Mouse (Mus musculus) hindbrain, embryonic 16.5 days (tissue): Measurements from ENCODE around the gene Ptch1. TPM values are rescaled to one million over a fixed set of nuclear protein-coding genes. Genes with fewer than 3 reads are reported as not detected.

Experiments
- ATAC-seq: fragments of 200-750 bp; cut with Nextera tagmentation; 2 replicates; pipeline ENCODE4 v1.8.0; 2017; ENCODE audit warnings: moderate TSS enrichment, moderate library complexity
- H3K27ac ChIP-seq: fragments of 300-500 bp; sonication (generic); 2 replicates; pipeline ENCODE4 v1.5.1; 2014; ENCODE audit warnings: low read depth, mild to moderate bottlenecking, control low read depth, low read length, moderate library complexity
- H3K27me3 ChIP-seq: fragments of 300-500 bp; sonication (generic); replicated peaks from 2 replicates; pipeline ENCODE4 v1.6.1; 2014; ENCODE audit warnings: low read length; ENCODE audit not compliant: control insufficient read depth, insufficient read depth
- H3K36me3 ChIP-seq: fragments of 300-500 bp; sonication (generic); 2 replicates; pipeline ENCODE4 v1.6.1; 2014; ENCODE audit warnings: mild to moderate bottlenecking, low read length, moderate library complexity, mixed read lengths; ENCODE audit not compliant: control insufficient read depth, insufficient read depth
- H3K4me1 ChIP-seq: fragments of 300-500 bp; sonication (generic); 2 replicates; pipeline ENCODE4 v1.6.1; 2014; ENCODE audit warnings: low read depth, low read length; ENCODE audit not compliant: control insufficient read depth, insufficient read depth
- H3K4me2 ChIP-seq: fragments of 300-500 bp; sonication (generic); 2 replicates; pipeline ENCODE4 v1.6.1; 2014; ENCODE audit warnings: mild to moderate bottlenecking, low read length, control low read depth, moderate library complexity
- H3K4me3 ChIP-seq: fragments of 300-500 bp; sonication (generic); 2 replicates; pipeline ENCODE4 v1.5.1; 2014; ENCODE audit warnings: mild to moderate bottlenecking, low read length, control low read depth, moderate library complexity
- H3K9ac ChIP-seq: fragments of 300-500 bp; sonication (generic); 2 replicates; pipeline ENCODE4 v1.6.1; 2014; ENCODE audit warnings: low read depth, mild to moderate bottlenecking, control low read depth, low read length, moderate library complexity
- H3K9me3 ChIP-seq: fragments of 300-500 bp; sonication (generic); 2 replicates; pipeline ENCODE4 v1.6.1; 2014; ENCODE audit warnings: mild to moderate bottlenecking, low read length, moderate library complexity; ENCODE audit not compliant: control insufficient read depth
- WGBS: fragments of 180-500 bp; shearing (Covaris S2); extraction: QIAGEN DNeasy Blood & Tissue Kit; methylation state at CpG from one replicate; pipeline ENCODE4 v1.1.7; 2014; 5-methylcytosine and 5-hydroxymethylcytosine counted together
- polyA plus RNA-seq: library from polyadenylated mRNA; unstranded; fragments of >200 nt; fragmentation: Nextera tagmentation; extraction: Ambion mirVana; gene quantifications from 2 replicates; pipeline ENCODE4 v1.2.1, GENCODE M21; 2015

Ptch1 gene
- polyA plus RNA-seq, 1 experiment from 2014 or later, result 15.3 TPM

DNA sequence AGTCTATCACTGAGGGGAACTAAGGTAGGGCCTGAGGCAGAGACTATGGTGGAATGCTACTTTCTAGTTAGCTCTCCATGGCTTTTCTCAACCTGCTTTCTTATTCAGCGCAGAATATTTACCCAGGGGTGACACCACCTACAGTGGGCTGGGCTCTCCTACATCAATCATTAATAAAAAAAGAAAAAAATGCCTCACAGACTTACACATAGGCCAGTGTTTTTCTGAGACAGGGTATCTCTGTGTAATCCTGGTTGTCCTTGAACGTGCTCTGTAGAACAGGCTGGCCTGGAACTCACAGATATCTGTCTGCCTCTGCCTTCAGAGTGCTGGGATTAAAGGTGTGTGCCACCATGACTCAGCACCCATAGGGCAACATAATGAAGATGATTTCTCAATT, 73.9 kb downstream of the Ptch1 start:
- Histone ChIP-seq H3K36me3 (no peaks in the 10 kb centered on the region), H3K27me3 (no peaks in the 10 kb centered on the region), H3K4me2 (no peak overlapping the region), H3K9ac (no peak overlapping the region), H3K4me3 (no peak overlapping the region), H3K9me3 (no peaks in the 10 kb centered on the region), H3K4me1 (peaks cover 7% of the 10 kb centered on the region; the same call in 1 of the 2 replicates), H3K27ac (no peak overlapping the region)
- no peak for ATAC-seq
- WGBS, result 90% methylated on average over 2 of the region's 2 CpGs

DNA sequence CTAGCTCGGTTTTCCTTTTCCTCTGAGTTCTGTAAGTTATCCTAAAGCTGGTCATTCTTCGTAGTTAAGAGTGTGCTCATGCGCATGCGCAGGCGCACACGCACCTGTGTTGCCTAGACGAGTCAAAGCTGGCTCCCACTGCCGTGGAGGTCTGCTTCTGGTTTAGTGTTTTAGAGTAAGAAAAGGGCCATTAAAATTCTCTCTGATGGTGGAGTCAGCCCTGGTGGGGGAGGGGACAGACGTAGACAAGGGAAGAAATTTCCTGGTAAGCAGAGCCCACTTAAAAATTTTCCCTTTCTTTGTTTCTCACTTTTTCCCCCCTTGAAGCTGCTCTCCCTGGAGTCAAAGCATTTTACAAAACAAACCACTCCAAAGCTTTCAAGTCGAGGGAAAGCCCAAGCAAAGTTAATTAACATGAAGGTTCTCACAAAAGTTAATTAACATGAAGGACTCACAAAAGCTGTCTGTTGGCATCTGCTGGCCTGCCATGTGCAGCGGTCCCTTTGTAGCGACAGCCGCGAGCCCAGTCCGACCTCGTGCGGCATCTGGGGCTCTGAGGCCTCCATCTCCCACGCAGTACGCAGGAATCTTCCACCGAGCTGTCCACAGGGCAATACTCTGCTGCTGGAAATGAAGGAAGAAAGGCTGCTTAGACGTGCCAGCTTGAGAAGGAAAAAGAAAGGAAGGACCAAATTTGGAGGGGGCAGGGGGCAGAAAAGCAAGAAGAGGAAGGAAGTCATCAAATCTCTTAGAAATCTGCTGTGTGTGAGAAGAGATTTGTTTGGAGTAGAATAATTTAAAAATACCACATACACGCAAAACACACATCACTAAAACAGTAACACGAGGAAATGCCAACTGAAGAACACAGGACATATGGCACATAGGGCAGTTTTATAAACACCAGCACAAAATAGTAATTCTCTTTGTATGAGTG, 76.5 kb downstream of the Ptch1 start, which contains the start of gene Fancc:
Gene Fancc, minus strand, starts transcription at position 633 of the 937 bp plus-strand sequence.
- Histone ChIP-seq H3K4me2 (peak within 1 kb of the TSS; percentile 52), H3K9me3 (no peaks in the 10 kb centered on the region), H3K27ac (no peak within 1 kb of the TSS), H3K36me3 (no peaks in the 10 kb centered on the region), H3K4me1 (peaks cover 7% of the 10 kb centered on the region; the same call in 1 of the 2 replicates), H3K4me3 (peak within 1 kb of the TSS; percentile 10; the same call in 1 of the 2 replicates), H3K27me3 (no peaks in the 10 kb centered on the region), H3K9ac (no peak within 1 kb of the TSS)
- peak; percentile 82 for ATAC-seq
- WGBS, result 16% methylated on average over 23 of the region's 23 CpGs

DNA sequence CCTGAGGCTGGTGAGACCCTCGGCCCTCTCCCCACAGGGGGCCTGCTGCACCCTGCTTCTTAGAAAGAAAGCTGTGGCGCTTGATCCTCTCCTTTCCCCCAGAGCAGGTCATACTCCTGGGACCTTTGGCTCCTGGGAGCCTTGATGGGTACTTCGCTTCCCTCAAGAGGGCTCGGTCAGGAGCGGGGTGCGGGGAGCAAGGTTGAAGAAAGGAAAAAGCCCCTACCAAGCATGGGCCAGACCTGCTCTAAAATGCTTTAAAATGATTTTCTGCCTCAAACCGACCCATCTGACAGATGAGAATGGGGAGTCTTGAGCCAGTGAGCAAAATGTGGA, 85.7 kb downstream of the Ptch1 start:
- Histone ChIP-seq H3K4me1 (peaks cover 4% of the 10 kb centered on the region), H3K9ac (no peak overlapping the region), H3K36me3 (no peaks in the 10 kb centered on the region), H3K4me3 (no peak overlapping the region), H3K4me2 (no peak overlapping the region), H3K27me3 (no peaks in the 10 kb centered on the region), H3K9me3 (no peaks in the 10 kb centered on the region), H3K27ac (no peak overlapping the region)
- ATAC-seq, result no peak; the same call in 1 of the 2 replicates
- 36% methylated on average over 7 of the region's 7 CpGs for WGBS

DNA sequence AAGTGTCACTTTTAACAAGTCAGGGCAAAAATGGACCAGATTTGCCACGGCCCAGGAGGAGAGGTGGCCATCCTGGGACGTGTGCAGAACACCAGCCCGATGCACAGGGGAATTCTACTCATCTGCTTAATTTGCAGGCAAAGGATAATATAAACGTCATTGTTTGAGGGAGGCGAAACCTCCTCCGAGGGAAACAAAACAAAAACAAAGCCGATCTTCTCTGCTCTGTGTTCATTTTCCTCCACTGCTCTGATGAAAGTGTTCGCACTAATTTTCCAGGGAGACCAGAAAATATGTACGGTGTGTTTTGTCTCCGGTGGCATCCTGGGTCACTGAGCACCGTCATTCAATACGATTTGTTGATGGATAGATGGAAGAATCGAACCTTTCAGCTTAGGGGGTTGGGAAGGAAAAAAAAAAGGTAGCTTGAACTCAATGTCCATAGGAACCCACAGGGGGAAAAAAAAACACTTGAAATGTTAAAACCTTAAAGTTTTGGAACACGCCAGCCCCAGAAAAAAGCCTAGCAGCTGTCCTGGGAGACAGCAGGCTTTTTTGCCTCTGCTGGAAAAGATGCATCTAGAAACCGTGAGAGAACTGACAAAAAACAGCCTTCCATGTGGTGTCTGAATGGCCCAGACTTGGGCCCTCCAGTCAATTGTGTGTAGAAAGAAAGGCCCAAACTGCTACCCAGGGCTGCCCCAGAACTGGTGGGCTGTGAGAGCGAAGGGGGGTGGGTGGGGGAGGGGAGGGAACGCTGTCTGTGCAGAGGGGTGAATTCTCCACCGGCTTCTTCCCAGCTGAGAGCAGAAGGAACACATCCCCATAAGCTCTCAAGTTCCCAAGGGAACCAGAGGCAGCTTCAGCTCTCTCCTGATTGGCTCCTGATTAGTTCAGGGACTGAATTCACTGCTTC, 86.3 kb downstream of the Ptch1 start:
- Histone ChIP-seq H3K27ac (no peak overlapping the region), H3K9ac (0 out of 2 replicates have a peak overlapping the region, but pooled peaks have one; percentile 4)

DNA sequence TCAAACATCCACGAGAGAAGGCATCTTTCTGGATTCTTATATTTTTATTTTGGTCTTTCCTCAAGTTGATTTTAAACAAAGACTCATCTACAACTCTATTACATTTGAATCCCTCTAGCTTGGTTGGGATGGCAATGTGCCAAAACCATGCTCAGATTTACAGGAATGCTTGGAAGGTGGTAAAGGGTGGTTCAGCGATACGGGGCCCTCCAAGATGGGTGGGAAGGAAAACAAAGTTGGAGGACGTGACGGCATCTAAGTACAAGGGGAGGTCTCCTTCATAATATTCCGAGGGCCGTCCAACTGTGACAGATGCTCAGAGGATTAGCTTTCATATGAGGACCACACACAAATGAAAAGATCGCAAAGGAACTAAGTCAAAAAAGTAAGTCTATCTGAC, 98.0 kb downstream of the Ptch1 start:
- no peak for ATAC-seq
- H3K9me3 ChIP-seq, result no peaks in the 10 kb centered on the region
- no peaks in the 10 kb centered on the region for H3K36me3 ChIP-seq
- no peak overlapping the region for H3K9ac ChIP-seq
- H3K27me3 ChIP-seq, result no peaks in the 10 kb centered on the region
- 85% methylated on average over 8 of the region's 8 CpGs for WGBS
- H3K27ac ChIP-seq, result no peak overlapping the region
- H3K4me2 ChIP-seq, result no peak overlapping the region
- H3K4me3 ChIP-seq, result no peak overlapping the region
- no peaks in the 10 kb centered on the region for H3K4me1 ChIP-seq

More for the DNA sequence above, 86.3 kb downstream of the Ptch1 start:
- H3K9me3 ChIP-seq, result no peaks in the 10 kb centered on the region
- ATAC-seq, result peak; percentile 74
- H3K4me2 ChIP-seq, result peak overlapping the region; percentile 44
- no peaks in the 10 kb centered on the region for H3K36me3 ChIP-seq
- H3K4me3 ChIP-seq, result peak overlapping the region; percentile 10; the same call in 1 of the 2 replicates
- H3K4me1 ChIP-seq, result peaks cover 4% of the 10 kb centered on the region
- H3K27me3 ChIP-seq, result no peaks in the 10 kb centered on the region
- 4% methylated on average over 18 of the region's 18 CpGs for WGBS

Other genes with a start within 250 kb of the Ptch1 start
- gene Fancc, start 76.3 kb downstream of the Ptch1 start, polyA plus RNA-seq, result 15.7 and 16.0 TPM in 2 replicates
- 12.9 and 13.3 TPM in 2 replicates for gene Ercc6l2, start 241.6 kb upstream of the Ptch1 start, polyA plus RNA-seq